Mouse (Mus musculus): Measurements from ENCODE around the gene Tmc2. TPM values are rescaled to one million over a fixed set of nuclear protein-coding genes. Genes with fewer than 3 reads are reported as not detected.

Tmc2 gene
- polyA plus RNA-seq, 1 experiment = not detected

DNA sequence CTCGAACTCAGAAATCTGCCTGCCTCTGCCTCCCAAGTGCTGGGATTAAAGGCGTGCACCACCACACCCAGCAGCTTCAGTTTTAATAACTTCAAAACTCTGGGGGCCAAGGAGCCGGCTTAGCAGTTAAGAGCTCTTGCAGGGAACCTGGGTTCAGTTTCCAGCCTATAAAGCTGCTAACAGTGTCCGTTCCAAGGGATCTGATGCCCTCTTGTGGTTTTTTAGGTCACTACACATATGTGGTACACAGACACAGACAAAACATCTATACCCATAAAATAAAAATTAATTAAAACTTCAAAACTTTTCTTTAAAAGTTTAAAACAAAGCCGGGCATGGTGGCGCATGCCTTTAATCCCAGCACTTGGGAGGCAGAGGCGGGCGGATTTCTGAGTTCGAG, 51.9 kb downstream of the Tmc2 start:
- Histone ChIP-seq H3K4me3 (ENCODE audit: low read depth, low read length) (no peak overlapping the region), H3K4me1 (ENCODE audit: control insufficient read depth, insufficient read depth, insufficient read length, low read length) (no peaks in the 10 kb centered on the region), H3K27me3 (ENCODE audit: control insufficient read depth, insufficient read depth, low read length) (no peaks in the 10 kb centered on the region), H3K27ac (ENCODE audit: insufficient read depth, low read depth, low read length) (no peak overlapping the region), H3K36me3 (ENCODE audit: control insufficient read depth, insufficient read depth, low read length) (no peaks in the 10 kb centered on the region)
- WGBS = 45% methylated on average over 9 of the region's 9 CpGs
- TF ChIP-seq CTCF (IDR thresholded peaks at IDR 0.05; ENCODE audit: extremely low read depth, insufficient read length, insufficient replicate concordance, low read depth, low read length) (no peak), POLR2A (IDR thresholded peaks at IDR 0.05; ENCODE audit: low read depth, low read length) (no peak)

- TF ChIP-seq POLR2A (IDR thresholded peaks at IDR 0.05; ENCODE audit: low read depth, low read length) (no peak), CTCF (IDR thresholded peaks at IDR 0.05; ENCODE audit: extremely low read depth, insufficient read length, insufficient replicate concordance, low read depth, low read length) (no peak)
- Histone ChIP-seq H3K27me3 (ENCODE audit: control insufficient read depth, insufficient read depth, low read length) (no peaks in the 10 kb centered on the region), H3K36me3 (ENCODE audit: control insufficient read depth, insufficient read depth, low read length) (no peaks in the 10 kb centered on the region), H3K4me3 (ENCODE audit: low read depth, low read length) (no peak overlapping the region), H3K27ac (ENCODE audit: insufficient read depth, low read depth, low read length) (no peak overlapping the region), H3K4me1 (ENCODE audit: control insufficient read depth, insufficient read depth, insufficient read length, low read length) (no peaks in the 10 kb centered on the region)
- WGBS = 55% methylated on average over 7 of the region's 7 CpGs
These were observed 53.2 kb downstream of the Tmc2 start for GRCm38 (mm10) chr2:130248226-130248625.

DNA sequence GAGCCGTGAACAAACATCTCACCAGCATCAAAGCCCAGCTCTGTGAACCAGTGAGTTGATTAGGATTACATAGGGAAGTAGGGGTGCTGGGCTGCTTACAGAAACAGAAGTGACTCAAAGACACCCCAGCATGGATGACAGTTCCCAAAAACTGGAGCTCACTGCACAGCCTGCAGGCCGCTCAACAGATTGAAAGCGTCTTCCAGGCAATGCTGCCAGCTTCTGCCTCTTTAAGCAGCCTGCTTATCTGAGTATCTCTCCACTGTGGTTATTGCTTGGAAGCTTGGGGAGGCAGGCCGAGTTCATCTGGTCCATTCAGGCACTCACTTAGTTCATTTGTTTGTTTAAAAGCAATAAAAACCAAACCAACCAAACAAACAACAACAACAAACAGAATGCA, 61.8 kb downstream of the Tmc2 start:
- Histone ChIP-seq H3K27me3 (ENCODE audit: control insufficient read depth, insufficient read depth, low read length) (no peaks in the 10 kb centered on the region), H3K4me1 (ENCODE audit: control insufficient read depth, insufficient read depth, insufficient read length, low read length) (no peaks in the 10 kb centered on the region), H3K4me3 (ENCODE audit: low read depth, low read length) (no peak overlapping the region), H3K27ac (ENCODE audit: insufficient read depth, low read depth, low read length) (no peak overlapping the region), H3K36me3 (ENCODE audit: control insufficient read depth, insufficient read depth, low read length) (no peaks in the 10 kb centered on the region)
- TF ChIP-seq CTCF (IDR thresholded peaks at IDR 0.05; ENCODE audit: extremely low read depth, insufficient read length, insufficient replicate concordance, low read depth, low read length) (no peak), POLR2A (IDR thresholded peaks at IDR 0.05; ENCODE audit: low read depth, low read length) (no peak)
- WGBS = 74% methylated on average over 4 of the region's 4 CpGs

GRCm38 (mm10) chr2:130260822-130261221, 65.8 kb downstream of the Tmc2 start:
- Histone ChIP-seq H3K27me3 (ENCODE audit: control insufficient read depth, insufficient read depth, low read length) (no peaks in the 10 kb centered on the region), H3K36me3 (ENCODE audit: control insufficient read depth, insufficient read depth, low read length) (no peaks in the 10 kb centered on the region), H3K27ac (ENCODE audit: insufficient read depth, low read depth, low read length) (no peak overlapping the region), H3K4me1 (ENCODE audit: control insufficient read depth, insufficient read depth, insufficient read length, low read length) (no peaks in the 10 kb centered on the region), H3K4me3 (ENCODE audit: low read depth, low read length) (no peak overlapping the region)
- 59% methylated on average over 4 of the region's 4 CpGs for WGBS
- no peak for TF ChIP-seq POLR2A (IDR thresholded peaks at IDR 0.05; ENCODE audit: low read depth, low read length)
- TF ChIP-seq CTCF (IDR thresholded peaks at IDR 0.05; ENCODE audit: extremely low read depth, insufficient read length, insufficient replicate concordance, low read depth, low read length) = no peak

DNA sequence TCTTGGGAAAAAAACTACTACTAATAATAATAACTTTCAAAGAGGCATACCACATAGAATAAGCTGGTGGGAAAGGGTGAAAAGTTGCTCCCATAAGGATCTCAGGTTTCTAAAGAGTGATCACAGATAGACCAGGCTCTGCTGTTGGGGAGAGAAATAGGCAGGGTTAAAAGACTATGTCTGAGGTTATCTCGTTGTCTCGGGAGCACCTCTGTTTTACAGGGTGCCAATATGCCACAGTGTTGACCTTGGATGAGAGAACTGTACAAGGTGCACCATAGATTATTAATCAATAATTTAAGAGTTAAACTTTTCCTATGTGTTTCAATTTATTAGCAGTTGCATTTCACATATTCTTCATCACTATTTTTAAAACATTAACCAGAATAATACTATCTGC, 66.9 kb downstream of the Tmc2 start:
- H3K4me3 ChIP-seq (ENCODE audit: low read depth, low read length) = no peak overlapping the region
- H3K4me1 ChIP-seq (ENCODE audit: control insufficient read depth, insufficient read depth, insufficient read length, low read length) = no peaks in the 10 kb centered on the region
- H3K36me3 ChIP-seq (ENCODE audit: control insufficient read depth, insufficient read depth, low read length) = no peaks in the 10 kb centered on the region
- no peaks in the 10 kb centered on the region for H3K27me3 ChIP-seq (ENCODE audit: control insufficient read depth, insufficient read depth, low read length)
- no peak overlapping the region for H3K27ac ChIP-seq (ENCODE audit: insufficient read depth, low read depth, low read length)
- 35% methylated on average over 2 of the region's 2 CpGs for WGBS
- TF ChIP-seq CTCF (IDR thresholded peaks at IDR 0.05; ENCODE audit: extremely low read depth, insufficient read length, insufficient replicate concordance, low read depth, low read length) (no peak), POLR2A (IDR thresholded peaks at IDR 0.05; ENCODE audit: low read depth, low read length) (no peak)

DNA sequence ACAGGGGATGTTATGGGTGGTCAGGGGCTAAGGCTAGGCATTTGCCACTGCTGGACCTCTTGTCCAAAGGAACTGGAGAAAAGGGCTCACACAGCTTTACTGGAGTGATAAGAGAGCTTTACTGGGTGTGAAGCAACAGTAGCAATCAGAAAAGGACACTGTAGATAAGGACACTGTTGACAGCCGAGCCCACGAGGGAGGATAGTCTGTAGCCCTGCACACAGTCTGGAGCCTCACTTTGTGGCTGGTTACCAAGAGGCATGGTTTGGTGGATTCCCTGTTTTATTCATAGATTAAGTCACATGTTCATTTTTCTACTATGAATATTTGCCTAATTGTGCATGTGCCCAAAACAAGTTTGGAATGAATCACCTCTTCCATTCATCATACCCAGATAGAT, 67.4 kb downstream of the Tmc2 start:
- no peaks in the 10 kb centered on the region for H3K36me3 ChIP-seq (ENCODE audit: control insufficient read depth, insufficient read depth, low read length)
- no peak overlapping the region for H3K27ac ChIP-seq (ENCODE audit: insufficient read depth, low read depth, low read length)
- H3K27me3 ChIP-seq (ENCODE audit: control insufficient read depth, insufficient read depth, low read length) = no peaks in the 10 kb centered on the region
- TF ChIP-seq POLR2A (IDR thresholded peaks at IDR 0.05; ENCODE audit: low read depth, low read length) (no peak), CTCF (IDR thresholded peaks at IDR 0.05; ENCODE audit: extremely low read depth, insufficient read length, insufficient replicate concordance, low read depth, low read length) (no peak)
- no peak overlapping the region for H3K4me3 ChIP-seq (ENCODE audit: low read depth, low read length)
- 20% methylated on average over 2 of the region's 2 CpGs for WGBS
- no peaks in the 10 kb centered on the region for H3K4me1 ChIP-seq (ENCODE audit: control insufficient read depth, insufficient read depth, insufficient read length, low read length)

GRCm38 (mm10) chr2:130265520-130265919, 70.5 kb downstream of the Tmc2 start:
- Histone ChIP-seq H3K27ac (ENCODE audit: insufficient read depth, low read depth, low read length) (no peak overlapping the region), H3K4me3 (ENCODE audit: low read depth, low read length) (no peak overlapping the region), H3K4me1 (ENCODE audit: control insufficient read depth, insufficient read depth, insufficient read length, low read length) (no peaks in the 10 kb centered on the region), H3K27me3 (ENCODE audit: control insufficient read depth, insufficient read depth, low read length) (no peaks in the 10 kb centered on the region), H3K36me3 (ENCODE audit: control insufficient read depth, insufficient read depth, low read length) (no peaks in the 10 kb centered on the region)
- no peak for TF ChIP-seq POLR2A (IDR thresholded peaks at IDR 0.05; ENCODE audit: low read depth, low read length)
- TF ChIP-seq CTCF (IDR thresholded peaks at IDR 0.05; ENCODE audit: extremely low read depth, insufficient read length, insufficient replicate concordance, low read depth, low read length) = no peak
- WGBS = 27% methylated on average over 1 of the region's 1 CpGs

DNA sequence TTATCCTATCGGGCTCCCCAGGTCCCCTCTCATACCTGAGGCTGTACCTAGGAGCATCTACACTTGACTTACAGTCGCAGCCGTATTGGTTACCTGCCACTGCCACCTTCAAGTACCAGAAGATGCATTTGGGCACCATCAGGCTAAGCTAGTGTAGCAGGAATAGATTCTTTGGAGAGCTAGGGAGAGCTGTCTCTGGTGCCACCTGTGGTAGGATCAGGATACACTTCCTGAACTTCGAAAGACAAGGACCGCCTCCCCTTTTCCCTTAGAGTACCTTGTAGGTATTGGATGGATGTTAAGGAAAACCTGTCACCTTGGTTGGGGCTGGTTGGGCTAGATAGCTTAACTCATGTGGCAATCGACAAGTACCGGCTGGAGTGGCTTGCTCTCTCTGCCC, 73.1 kb downstream of the Tmc2 start:
- no peak overlapping the region for H3K4me3 ChIP-seq (ENCODE audit: low read depth, low read length)
- no peaks in the 10 kb centered on the region for H3K27me3 ChIP-seq (ENCODE audit: control insufficient read depth, insufficient read depth, low read length)
- WGBS = 74% methylated on average over 7 of the region's 7 CpGs
- H3K36me3 ChIP-seq (ENCODE audit: control insufficient read depth, insufficient read depth, low read length) = no peaks in the 10 kb centered on the region
- no peak overlapping the region for H3K27ac ChIP-seq (ENCODE audit: insufficient read depth, low read depth, low read length)
- H3K4me1 ChIP-seq (ENCODE audit: control insufficient read depth, insufficient read depth, insufficient read length, low read length) = no peaks in the 10 kb centered on the region; the same call in 1 of the 2 replicates
- TF ChIP-seq POLR2A (IDR thresholded peaks at IDR 0.05; ENCODE audit: low read depth, low read length) (no peak), CTCF (IDR thresholded peaks at IDR 0.05; ENCODE audit: extremely low read depth, insufficient read length, insufficient replicate concordance, low read depth, low read length) (no peak)

Data from small intestine, adult 2 months (tissue).